Mouse (Mus musculus) midbrain, embryonic 14.5 days (tissue): ENCODE data around the gene Itga2. TPM values are rescaled to one million over a fixed set of nuclear protein-coding genes. Genes with fewer than 3 reads are reported as not detected.
A peak's percentile ranks its signal among the peaks of the same experiment; 100 is the strongest.

Experiments used
- ATAC-seq: fragments of 200-750 bp; cut with Nextera tagmentation; 2 replicates; pipeline ENCODE4 v1.8.0; 2017; ENCODE audit warnings: moderate number of reproducible peaks, moderate library complexity; ENCODE audit not compliant: low FRiP score, low TSS enrichment
- DNase-seq: peaks from one replicate; pipeline ENCODE4 v3.0.0-alpha.2; 2015
- H3K27ac ChIP-seq: fragments of 300-500 bp; sonication (generic); replicated peaks from 2 replicates; pipeline ENCODE4 v1.5.1; 2014; ENCODE audit warnings: mild to moderate bottlenecking, low read depth, low read length, moderate library complexity
- H3K27me3 ChIP-seq: fragments of 300-500 bp; sonication (generic); 2 replicates; pipeline ENCODE4 v1.6.1; 2014; ENCODE audit warnings: low read length, control low read depth, mixed read lengths; ENCODE audit not compliant: control insufficient read depth, insufficient read depth
- H3K36me3 ChIP-seq: fragments of 300-500 bp; sonication (generic); 2 replicates; pipeline ENCODE4 v1.6.1; 2014; ENCODE audit warnings: low read length, control low read depth; ENCODE audit not compliant: control insufficient read depth, insufficient read depth
- H3K4me1 ChIP-seq: fragments of 300-500 bp; sonication (generic); 2 replicates; pipeline ENCODE4 v1.6.1; 2014; ENCODE audit warnings: mild to moderate bottlenecking, antibody characterized with exemption, low read length, control low read depth; ENCODE audit not compliant: control insufficient read depth, insufficient read depth
- H3K4me2 ChIP-seq: fragments of 300-500 bp; sonication (generic); 2 replicates; pipeline ENCODE4 v1.6.1; 2014; ENCODE audit warnings: mild to moderate bottlenecking, low read length, moderate library complexity
- H3K4me3 ChIP-seq: fragments of 300-500 bp; sonication (generic); replicated peaks from 2 replicates; pipeline ENCODE4 v1.5.1; 2014; ENCODE audit warnings: low read depth, low read length
- H3K9ac ChIP-seq: fragments of 300-500 bp; sonication (generic); replicated peaks from 2 replicates; pipeline ENCODE4 v1.6.1; 2014; ENCODE audit warnings: mild to moderate bottlenecking, low read length, moderate library complexity
- H3K9me3 ChIP-seq: fragments of 300-500 bp; sonication (generic); 2 replicates; pipeline ENCODE4 v1.6.1; 2016; ENCODE audit warnings: low read length, control low read depth, mixed read lengths; ENCODE audit not compliant: control insufficient read depth
- WGBS: fragments of 180-500 bp; shearing (Covaris S2); extraction: QIAGEN DNeasy Blood & Tissue Kit; methylation state at CpG from one replicate; pipeline ENCODE4 v1.1.7; 2014; 5-methylcytosine and 5-hydroxymethylcytosine counted together
- polyA plus RNA-seq: library from polyadenylated mRNA; unstranded; fragments of >200 nt; fragmentation: Nextera tagmentation; extraction: Ambion mirVana; gene quantifications from 2 replicates; pipeline ENCODE4 v1.2.1, GENCODE M21; 2014

Itga2 gene
- polyA plus RNA-seq, 1 experiment from 2014 or later: 2.1 TPM

DNA sequence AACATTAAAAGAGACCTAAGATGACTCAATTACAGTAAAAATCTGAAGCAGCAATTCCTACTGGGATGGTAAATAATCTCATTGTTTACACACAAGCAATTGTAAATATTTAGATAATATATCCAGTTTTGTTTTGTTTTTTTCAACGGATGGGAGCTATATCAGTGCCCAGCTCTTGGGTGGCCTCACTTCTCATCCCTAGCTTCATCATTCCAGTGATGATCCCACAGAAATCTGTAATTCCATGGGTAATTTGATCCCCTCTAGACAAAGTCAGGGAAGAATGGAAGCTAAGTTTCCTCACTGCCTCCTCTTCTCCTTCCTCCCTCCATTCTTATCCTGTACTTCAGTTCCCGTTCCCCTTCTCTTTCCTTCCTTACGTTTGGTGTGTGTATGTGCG, 74.4 kb downstream of the Itga2 start:
- H3K4me3 ChIP-seq: no peak overlapping the region
- 94% methylated on average over 4 of the region's 4 CpGs for WGBS
- no peaks in the 10 kb centered on the region for H3K36me3 ChIP-seq
- H3K9me3 ChIP-seq: no peaks in the 10 kb centered on the region
- ATAC-seq: no peak
- no peak overlapping the region for H3K27ac ChIP-seq
- no peak for DNase-seq
- no peak overlapping the region for H3K9ac ChIP-seq
- H3K4me2 ChIP-seq: no peak overlapping the region
- H3K27me3 ChIP-seq: no peaks in the 10 kb centered on the region
- no peaks in the 10 kb centered on the region for H3K4me1 ChIP-seq

DNA sequence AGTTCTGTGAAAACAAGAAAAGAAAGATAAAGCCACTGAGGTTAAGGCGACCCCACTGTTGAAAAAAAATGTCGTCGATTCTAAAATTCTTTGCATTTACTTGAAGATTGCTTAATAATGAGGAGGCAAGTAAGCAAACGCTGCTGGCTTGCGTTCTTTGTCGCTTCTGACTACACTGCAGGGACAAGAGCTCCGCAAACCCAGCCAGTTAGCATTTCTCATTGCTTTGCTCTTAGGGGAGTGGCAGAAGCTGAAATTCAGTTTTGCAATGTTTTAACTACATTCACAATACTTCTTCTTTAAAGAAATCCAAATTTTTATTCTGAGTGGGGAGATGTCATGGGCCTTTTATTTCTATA, 75.7 kb downstream of the Itga2 start:
- no peaks in the 10 kb centered on the region for H3K36me3 ChIP-seq
- peak overlapping the region; percentile 40 for H3K4me2 ChIP-seq
- no peak overlapping the region for H3K9ac ChIP-seq
- H3K27me3 ChIP-seq: no peaks in the 10 kb centered on the region
- peak; percentile 32 for DNase-seq
- no peaks in the 10 kb centered on the region for H3K9me3 ChIP-seq
- no peak overlapping the region for H3K27ac ChIP-seq
- 35% methylated on average over 7 of the region's 7 CpGs for WGBS
- H3K4me3 ChIP-seq: no peak overlapping the region
- ATAC-seq: no peak
- H3K4me1 ChIP-seq: no peaks in the 10 kb centered on the region

DNA sequence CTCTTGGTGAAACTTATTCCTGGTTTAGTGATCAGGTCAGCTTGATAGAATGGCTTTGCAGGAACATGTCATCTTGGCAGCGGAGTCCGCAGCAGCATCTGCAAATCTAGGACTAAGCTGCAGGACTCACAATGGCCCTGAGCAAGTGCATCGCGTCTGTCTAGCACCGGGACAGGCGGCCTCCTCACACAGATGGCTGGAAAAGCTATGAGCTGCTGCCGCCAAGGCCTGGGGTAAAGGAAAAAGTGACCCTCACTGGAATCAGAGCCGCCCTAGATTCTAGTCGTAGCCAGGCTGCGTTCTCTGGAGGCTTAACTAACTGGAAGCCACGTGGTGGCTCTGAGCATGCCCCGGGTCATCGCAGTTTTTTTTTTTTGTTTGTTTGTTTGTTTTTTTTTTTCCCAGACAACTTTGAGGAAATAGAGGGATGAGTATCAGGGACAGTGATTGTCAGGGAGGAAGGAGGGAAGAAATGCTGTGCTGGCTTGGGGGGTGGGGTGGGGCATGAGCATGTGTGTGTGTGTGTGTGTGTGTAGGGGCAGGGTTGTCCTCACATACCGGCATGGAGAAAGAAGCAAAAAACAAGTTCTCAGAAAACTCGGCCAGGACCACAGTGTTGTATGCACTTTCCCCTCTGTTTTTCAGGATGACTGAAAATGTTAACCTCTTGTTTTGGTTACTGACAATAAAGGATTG, 76.2 kb downstream of the Itga2 start:
- H3K27me3 ChIP-seq: no peaks in the 10 kb centered on the region
- H3K4me1 ChIP-seq: no peaks in the 10 kb centered on the region
- peak overlapping the region; percentile 40 for H3K4me2 ChIP-seq
- DNase-seq (peak; percentile 29), ATAC-seq (no peak)
- no peak overlapping the region for H3K27ac ChIP-seq
- WGBS: 25% methylated on average over 15 of the region's 15 CpGs
- no peak overlapping the region for H3K9ac ChIP-seq
- no peak overlapping the region for H3K4me3 ChIP-seq
- H3K9me3 ChIP-seq: no peaks in the 10 kb centered on the region
- H3K36me3 ChIP-seq: no peaks in the 10 kb centered on the region

DNA sequence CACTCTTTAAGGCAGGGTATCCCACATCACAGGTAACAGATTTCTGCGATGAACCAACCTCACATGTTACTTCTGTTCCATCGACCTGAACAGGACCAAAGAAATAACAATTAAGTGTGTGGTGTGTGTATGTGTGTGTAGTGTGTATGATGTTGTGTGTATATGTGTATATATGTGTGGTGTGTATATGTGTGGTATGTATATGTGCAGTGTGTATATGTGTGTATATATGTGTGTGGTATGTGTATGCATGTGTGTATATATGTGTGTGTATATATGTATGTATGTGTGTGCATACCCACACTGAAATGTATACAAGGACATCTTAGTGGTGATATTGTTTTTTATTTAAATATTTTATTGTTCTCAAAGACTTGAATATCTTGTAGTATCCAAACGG, 77.5 kb downstream of the Itga2 start:
- Histone ChIP-seq H3K9ac (no peak overlapping the region), H3K27me3 (no peaks in the 10 kb centered on the region)
- no peak for ATAC-seq

DNA sequence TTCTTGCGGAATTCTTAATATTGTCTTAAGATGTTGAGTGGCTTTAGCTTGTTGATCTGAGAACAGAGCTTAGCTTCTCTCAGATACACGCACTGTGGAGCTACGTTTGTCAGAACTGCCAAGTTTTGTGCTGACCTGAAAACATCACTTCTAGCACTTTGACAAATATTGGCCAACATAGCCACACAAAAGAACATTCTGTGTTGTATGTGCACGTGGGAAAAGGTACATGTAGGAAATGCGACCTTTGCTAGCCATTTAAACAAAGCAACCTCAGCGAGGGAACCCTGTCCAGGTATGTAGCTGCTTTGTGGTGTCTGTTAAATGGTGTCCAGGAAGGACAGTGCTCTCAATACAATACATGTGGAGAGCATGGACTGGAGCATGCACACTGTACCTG, 77.9 kb downstream of the Itga2 start:
- Histone ChIP-seq H3K4me1 (no peaks in the 10 kb centered on the region), H3K4me3 (no peak overlapping the region), H3K27ac (no peak overlapping the region), H3K9me3 (no peaks in the 10 kb centered on the region), H3K27me3 (no peaks in the 10 kb centered on the region), H3K36me3 (no peaks in the 10 kb centered on the region), H3K9ac (no peak overlapping the region), H3K4me2 (no peak overlapping the region)
- DNase-seq (no peak), ATAC-seq (no peak)
- 90% methylated on average over 6 of the region's 6 CpGs for WGBS

More for the DNA sequence above, 77.5 kb downstream of the Itga2 start:
- no peaks in the 10 kb centered on the region for H3K36me3 ChIP-seq
- no peaks in the 10 kb centered on the region for H3K9me3 ChIP-seq
- no peak overlapping the region for H3K27ac ChIP-seq
- WGBS: 95% methylated on average over 3 of the region's 3 CpGs
- no peaks in the 10 kb centered on the region for H3K4me1 ChIP-seq
- DNase-seq: no peak
- no peak overlapping the region for H3K4me3 ChIP-seq
- no peak overlapping the region for H3K4me2 ChIP-seq

DNA sequence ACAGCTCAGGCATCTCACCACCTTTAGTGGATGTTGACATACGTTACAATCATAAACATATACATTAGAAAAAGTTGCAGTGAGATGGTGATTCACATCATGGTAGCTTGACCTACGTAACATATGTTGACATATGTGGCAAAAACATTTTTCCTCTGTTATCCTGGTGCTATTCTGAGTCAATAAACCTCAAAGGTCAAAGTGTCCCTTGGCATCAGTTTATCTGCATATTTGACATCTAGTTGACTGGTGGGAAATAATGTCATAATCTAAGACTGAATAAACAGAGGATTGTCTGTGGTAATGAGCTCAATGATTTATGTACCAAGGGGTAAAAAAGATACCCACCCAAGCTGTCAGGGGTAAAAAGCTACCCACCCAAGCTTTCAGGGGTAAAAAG, 78.7 kb downstream of the Itga2 start:
- no peak overlapping the region for H3K4me3 ChIP-seq
- no peak overlapping the region for H3K27ac ChIP-seq
- 89% methylated on average over 2 of the region's 2 CpGs for WGBS
- no peak overlapping the region for H3K4me2 ChIP-seq
- no peaks in the 10 kb centered on the region for H3K9me3 ChIP-seq
- no peaks in the 10 kb centered on the region for H3K27me3 ChIP-seq
- DNase-seq: no peak
- no peak overlapping the region for H3K9ac ChIP-seq
- no peak for ATAC-seq
- no peaks in the 10 kb centered on the region for H3K4me1 ChIP-seq
- H3K36me3 ChIP-seq: no peaks in the 10 kb centered on the region

DNA sequence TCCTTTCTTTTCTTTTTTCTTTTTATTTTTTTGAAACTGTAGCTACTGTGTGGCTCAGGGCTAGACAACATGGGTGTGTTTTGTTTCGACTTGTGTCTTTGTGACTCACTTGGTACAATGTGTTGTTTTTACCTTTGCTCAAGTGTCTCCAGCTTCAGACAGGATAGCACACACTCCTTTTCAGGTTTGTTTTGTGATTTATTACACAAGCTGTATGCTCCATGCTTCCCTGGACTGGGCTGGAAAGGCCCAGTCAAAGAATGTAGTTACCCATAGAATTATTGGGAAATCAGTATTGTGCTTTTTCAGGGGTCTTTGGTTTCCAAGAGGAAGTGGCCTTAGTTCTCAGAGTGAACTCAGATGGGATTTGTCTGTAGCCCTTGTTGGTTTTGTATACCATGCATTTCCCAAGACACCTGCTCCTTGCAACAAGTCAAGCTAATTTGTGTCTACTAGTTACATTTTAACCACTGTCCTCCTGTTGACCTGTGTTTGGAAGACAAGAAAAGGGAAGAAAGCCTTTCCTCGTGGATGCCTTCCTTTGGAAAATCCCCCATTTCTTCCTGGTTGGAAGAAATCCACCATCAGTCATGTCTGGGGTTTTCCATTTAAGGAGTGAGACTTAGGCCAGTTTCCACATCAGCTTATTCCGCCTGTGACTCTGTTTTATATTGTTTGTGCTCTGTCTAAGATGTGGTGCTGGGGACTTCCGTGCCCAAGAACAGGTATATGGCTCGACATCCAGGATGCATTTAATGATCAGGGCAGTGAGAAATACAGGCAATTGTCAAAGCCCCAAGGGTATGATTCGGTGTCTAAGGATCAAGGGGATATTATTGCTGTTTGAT, 79.4 kb downstream of the Itga2 start:
- H3K4me2 ChIP-seq: no peak overlapping the region
- WGBS: 90% methylated on average over 6 of the region's 6 CpGs
- ATAC-seq: no peak
- no peaks in the 10 kb centered on the region for H3K36me3 ChIP-seq
- DNase-seq: no peak
- H3K4me1 ChIP-seq: no peaks in the 10 kb centered on the region
- no peak overlapping the region for H3K9ac ChIP-seq
- no peak overlapping the region for H3K4me3 ChIP-seq
- H3K9me3 ChIP-seq: no peaks in the 10 kb centered on the region
- H3K27me3 ChIP-seq: no peaks in the 10 kb centered on the region
- H3K27ac ChIP-seq: no peak overlapping the region

DNA sequence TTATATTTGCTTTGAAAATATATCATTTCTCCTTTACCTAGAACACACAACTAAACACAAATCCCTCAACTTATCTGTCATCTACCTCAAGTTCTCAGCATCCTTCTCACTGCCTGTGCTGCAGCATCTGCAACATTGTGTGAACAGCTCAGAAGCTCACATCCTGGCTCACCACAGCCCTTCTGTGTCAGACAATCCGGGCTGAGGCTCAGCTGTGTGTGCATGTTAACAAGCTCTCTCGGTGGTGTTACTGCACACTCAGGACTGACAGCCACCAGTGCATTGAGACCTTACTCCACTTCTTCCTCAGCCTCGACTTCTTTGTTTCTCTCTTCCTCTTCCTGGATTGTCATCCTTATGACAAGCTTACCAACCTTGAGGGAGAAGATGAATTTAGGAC, 83.0 kb downstream of the Itga2 start:
- no peak for ATAC-seq
- H3K9ac ChIP-seq: no peak overlapping the region
- no peak for DNase-seq
- H3K27ac ChIP-seq: no peak overlapping the region
- H3K9me3 ChIP-seq: no peaks in the 10 kb centered on the region
- no peaks in the 10 kb centered on the region for H3K36me3 ChIP-seq
- no peaks in the 10 kb centered on the region for H3K4me1 ChIP-seq
- H3K4me3 ChIP-seq: no peak overlapping the region
- 70% methylated on average over 3 of the region's 3 CpGs for WGBS
- no peaks in the 10 kb centered on the region for H3K27me3 ChIP-seq
- no peak overlapping the region for H3K4me2 ChIP-seq

DNA sequence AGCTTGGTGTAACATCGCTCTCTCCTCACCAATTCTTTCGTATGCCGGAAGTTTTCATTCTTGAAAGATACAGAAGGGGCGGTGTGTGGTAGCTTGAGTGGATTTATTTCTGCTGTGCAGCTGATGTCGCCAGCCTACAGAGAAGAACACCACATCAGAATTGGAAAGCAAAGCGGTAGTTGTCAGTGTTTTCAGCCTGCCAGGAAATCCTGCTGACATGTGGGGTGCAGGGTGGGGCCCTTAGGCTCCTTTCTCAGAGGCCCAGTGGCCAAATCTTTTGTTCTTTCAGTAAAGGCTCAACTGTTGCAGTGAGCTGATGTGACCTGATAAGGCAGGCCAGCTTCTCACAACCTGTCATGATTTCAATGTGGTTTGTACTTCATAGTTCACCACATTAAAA, 86.1 kb downstream of the Itga2 start:
- Histone ChIP-seq H3K9ac (no peak overlapping the region), H3K4me3 (no peak overlapping the region), H3K4me1 (no peaks in the 10 kb centered on the region), H3K4me2 (no peak overlapping the region), H3K27ac (no peak overlapping the region), H3K9me3 (no peaks in the 10 kb centered on the region), H3K27me3 (no peaks in the 10 kb centered on the region), H3K36me3 (no peaks in the 10 kb centered on the region)
- ATAC-seq: no peak
- no peak for DNase-seq
- 81% methylated on average over 6 of the region's 6 CpGs for WGBS
